Mouse (Mus musculus) right cerebral cortex, adult 2 months (tissue): ENCODE data around the gene Fbp1.
"Not testable (repeated sequence)": the region's sequence is repeated elsewhere in the genome, so short reads cannot be mapped to it uniquely, and the experiment has no call there.

Experiments
- DNase-seq, 2 experiments: peaks; one replicate each; pipeline ENCODE4 v3.0.0; 2021 to 2022; ENCODE audit warnings: low spot score in 2 of 2

The Fbp1 gene

GRCm38 (mm10) chr13:62884536-62884935 lies 3.5 kb downstream of the Fbp1 start:
- no peak for DNase-seq

DNA sequence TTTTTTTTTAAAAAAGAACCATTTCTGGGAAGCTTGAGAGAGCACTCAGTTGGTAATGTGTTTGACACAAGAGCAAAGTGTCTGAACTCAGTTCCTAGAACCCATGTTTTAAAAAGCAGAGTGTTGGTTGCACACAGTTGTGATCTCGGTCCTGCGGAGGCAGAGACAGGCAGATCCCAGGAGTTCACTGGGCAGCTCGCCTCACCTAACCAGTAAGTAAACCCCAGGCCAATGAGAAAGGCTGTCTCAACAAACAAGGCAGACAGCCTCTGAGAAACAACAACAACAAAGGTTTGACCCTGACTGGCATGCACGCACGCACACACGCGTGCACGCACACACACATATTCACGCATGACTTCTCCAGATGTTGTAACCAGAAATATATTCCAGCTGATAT lies 4.2 kb downstream of the Fbp1 start:
- no peak for DNase-seq

DNA sequence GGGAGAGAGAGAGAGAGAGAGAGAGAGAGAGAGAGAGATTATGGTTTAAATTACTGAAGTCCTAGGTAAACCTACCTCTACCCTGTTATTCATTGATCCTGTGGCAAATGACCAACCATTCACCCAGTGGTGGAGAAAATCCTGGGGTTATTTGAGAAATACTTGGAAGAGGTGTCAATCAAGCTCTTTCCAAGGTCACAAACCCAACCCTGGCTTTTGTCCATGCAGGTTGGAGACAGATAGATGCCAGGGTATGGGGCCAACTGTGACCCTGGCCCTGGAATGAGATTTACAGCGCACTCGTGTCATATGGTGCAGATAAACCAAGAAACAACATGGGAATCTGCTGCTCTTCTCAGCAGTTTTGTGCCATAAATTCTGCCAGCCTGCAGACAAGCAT lies 4.6 kb downstream of the Fbp1 start:
- DNase-seq: no peak

GRCm38 (mm10) chr13:62882856-62883255 lies 5.2 kb downstream of the Fbp1 start:
- DNase-seq: no peak

DNA sequence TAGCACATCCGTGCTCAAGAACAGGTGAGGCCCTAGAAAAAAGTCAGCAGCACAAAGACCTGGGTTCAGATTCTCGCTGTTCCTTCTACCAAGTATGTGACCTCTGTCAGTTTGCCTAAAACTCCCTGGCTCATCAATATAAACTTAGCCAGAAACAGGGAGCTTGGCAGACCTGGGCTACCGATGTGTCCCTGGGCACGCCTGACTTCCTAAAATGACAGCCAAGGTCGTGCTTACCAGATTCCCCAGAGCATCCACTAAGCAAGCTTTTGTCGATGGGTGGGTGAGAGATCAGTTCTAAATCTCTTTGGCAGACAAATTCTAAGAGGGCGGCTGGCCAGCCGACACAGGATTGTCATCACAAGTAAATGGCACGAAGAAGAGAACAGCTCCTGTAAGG lies 6.7 kb downstream of the Fbp1 start:
- DNase-seq: no peak

GRCm38 (mm10) chr13:62879831-62880615 lies 8.1 kb downstream of the Fbp1 start:
- DNase-seq: no peak

- DNase-seq: no peak
Observed at GRCm38 (mm10) chr13:62879411-62879810, 8.7 kb downstream of the Fbp1 start.

DNA sequence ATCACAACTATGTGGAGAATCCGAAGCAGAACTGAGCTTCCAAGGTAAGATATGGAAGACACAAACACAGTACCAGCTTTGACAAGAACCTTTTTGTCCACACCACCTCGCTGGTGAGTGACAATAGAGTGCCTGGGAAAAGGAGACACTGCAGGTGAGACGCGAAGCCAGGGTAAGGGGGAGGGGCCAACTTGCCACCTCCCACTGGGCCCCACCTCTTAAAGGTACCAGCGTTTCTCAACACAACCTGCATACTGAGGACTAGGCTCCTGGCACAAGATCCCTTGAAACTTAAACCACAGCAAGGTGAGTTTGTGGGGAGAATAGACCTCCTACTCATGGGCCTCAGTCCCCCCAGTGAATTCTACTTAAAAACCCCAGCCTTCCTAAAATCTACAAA lies 10.8 kb downstream of the Fbp1 start:
- DNase-seq: no peak

GRCm38 (mm10) chr13:62876111-62876510 lies 12.0 kb downstream of the Fbp1 start:
- DNase-seq: no peak

- DNase-seq: no peak
Observed at GRCm38 (mm10) chr13:62872252-62872651, 15.8 kb downstream of the Fbp1 start.

GRCm38 (mm10) chr13:62870605-62871004 lies 17.5 kb downstream of the Fbp1 start:
- DNase-seq: no peak

GRCm38 (mm10) chr13:62866817-62867216 lies 21.3 kb downstream of the Fbp1 start:
- no peak for DNase-seq

DNA sequence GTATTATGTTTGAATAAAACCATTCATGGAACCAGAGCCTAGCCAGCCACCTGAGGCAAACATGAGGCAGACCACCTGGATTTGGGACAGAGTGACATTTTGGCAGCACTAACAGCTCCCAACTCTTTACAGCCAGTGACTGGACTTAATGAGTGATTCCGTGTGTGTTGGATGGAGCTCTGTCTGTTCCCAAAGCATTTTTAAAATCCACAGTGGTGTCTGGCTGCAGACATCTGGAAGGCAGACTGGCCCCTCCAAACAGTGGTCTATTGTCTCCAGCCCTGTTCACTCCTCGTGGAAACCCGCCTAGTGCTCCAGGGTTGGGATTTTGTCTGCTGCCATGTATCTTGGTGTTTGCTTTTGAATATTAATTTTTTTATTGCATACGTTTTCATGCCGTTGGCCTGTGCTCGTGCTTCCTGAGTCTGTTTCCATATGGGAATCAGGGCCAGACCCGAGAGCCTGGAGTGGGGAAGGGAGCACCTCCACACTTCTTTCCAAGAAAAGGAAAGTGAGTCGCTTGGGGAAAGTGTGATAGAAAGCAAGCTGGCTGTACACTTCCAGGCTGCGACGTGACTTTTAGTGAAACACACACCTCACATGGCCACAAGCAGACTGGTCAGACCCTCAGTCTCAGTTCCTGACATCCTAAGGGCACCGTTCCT lies 22.3 kb downstream of the Fbp1 start:
- no peak for DNase-seq

- no peak for DNase-seq
Observed at GRCm38 (mm10) chr13:62863771-62864170, 24.3 kb downstream of the Fbp1 start.

DNA sequence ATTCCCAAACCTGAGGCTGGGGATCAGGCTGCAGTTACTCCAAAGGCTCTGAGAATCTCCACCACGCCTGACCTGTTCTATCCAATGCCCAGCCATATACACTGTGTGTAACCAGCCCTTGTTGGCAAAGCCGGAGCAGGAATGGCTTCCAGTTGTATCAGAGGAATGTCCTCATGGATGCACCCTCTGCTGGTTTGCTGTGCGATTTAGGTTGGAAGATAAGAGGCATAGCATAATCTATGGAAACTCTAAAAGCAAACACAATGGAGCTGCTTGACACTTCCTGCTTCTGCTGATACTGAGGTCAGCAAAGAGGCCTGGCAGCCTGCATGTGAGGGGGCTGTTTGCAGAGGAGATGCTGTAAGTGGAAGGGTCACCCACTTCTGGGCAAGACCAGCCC lies 25.2 kb downstream of the Fbp1 start:
- no peak for DNase-seq

- DNase-seq: no peak
Observed at GRCm38 (mm10) chr13:62860068-62860467, 28.0 kb downstream of the Fbp1 start.

DNA sequence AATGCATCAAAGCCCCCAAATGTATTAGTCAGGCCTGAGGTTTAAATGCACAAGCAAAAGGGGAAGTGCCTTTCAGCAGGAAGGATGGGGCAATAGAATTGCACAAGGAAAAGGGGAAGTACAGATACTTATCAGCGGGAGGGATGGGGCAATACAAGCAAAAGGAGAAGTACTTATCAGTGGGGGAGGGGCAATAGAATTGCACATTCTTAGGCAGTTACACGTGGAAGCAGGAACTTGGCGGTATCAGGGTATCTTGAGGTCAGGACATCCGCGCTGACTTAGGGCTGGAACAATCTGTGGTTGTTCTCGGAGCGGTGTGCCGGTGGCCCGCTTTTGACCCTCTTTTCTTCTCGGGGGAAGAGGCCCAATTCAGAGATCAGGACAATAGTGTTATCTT lies 28.8 kb downstream of the Fbp1 start:
- not testable (repeated sequence) for DNase-seq

DNA sequence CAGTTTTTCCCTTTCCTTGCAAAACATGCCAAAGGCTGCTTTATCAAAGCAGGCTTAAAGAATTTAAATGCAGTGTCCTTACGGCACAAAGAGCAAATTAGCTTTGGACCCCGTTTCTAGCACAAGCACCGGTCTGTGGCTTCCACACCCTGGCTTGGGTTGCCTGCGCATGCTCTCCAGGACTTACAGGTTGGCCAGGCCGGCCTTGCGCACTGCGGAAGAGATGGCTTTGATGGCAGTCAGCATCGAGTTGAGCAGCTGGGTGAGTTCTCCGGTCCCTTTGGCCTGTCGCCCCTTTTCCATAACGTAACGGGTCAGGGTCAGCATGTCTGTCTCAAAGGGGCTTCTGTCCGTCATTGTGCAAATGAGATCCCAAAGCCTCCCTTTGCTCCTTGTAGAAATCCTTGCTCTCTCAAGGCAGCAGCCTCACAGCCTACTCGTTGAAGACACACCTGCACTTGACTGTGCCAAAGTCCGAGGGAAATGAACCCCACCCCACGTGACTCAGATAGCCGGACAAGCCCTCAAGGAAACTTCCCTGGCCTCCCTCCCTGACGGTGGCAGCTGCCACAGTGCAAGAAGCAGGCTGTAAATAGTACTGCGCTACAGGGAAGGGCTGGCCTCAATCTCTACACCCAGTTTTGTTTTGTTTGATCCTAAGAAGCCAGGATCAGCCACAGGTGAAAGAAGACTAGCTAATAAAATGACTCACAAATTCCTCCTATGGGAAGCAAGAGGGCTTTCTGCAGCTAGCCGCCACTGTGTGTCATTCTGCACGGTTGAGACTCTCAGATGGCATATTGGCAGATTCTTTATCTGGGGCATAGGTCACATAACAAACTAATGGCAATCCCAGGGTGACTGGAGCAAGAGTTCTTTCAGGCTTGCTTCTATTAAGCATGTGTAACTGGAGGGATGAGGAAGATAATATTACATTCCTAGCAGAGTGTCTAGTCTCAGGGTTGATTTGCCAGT lies 29.9 kb downstream of the Fbp1 start, which contains the start of gene Fbp2:
Gene Fbp2, minus strand, starts transcription at position 482 of the 975 bp plus-strand sequence.
- DNase-seq: no peak

GRCm38 (mm10) chr13:62856850-62857249 lies 31.2 kb downstream of the Fbp1 start:
- no peak for DNase-seq

DNA sequence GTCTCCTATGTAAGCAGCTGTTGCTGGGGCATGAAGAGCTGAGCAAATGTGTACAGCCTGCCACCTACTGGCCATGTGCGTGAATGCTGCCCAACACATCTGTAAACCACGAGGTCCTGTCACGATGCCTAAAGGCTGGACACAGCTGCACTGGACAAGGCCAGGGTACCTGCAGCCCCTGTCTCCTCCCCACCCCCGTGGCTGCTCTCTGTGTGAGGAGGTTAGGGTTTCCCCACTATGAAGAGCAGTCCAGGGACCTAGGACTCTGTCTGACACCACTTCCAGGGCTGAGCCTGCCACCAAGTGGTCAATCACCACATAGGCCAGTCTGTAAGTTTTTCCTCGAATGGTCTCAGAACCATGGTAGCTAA lies 31.8 kb downstream of the Fbp1 start:
- DNase-seq: peak; percentile 78 to 86

DNA sequence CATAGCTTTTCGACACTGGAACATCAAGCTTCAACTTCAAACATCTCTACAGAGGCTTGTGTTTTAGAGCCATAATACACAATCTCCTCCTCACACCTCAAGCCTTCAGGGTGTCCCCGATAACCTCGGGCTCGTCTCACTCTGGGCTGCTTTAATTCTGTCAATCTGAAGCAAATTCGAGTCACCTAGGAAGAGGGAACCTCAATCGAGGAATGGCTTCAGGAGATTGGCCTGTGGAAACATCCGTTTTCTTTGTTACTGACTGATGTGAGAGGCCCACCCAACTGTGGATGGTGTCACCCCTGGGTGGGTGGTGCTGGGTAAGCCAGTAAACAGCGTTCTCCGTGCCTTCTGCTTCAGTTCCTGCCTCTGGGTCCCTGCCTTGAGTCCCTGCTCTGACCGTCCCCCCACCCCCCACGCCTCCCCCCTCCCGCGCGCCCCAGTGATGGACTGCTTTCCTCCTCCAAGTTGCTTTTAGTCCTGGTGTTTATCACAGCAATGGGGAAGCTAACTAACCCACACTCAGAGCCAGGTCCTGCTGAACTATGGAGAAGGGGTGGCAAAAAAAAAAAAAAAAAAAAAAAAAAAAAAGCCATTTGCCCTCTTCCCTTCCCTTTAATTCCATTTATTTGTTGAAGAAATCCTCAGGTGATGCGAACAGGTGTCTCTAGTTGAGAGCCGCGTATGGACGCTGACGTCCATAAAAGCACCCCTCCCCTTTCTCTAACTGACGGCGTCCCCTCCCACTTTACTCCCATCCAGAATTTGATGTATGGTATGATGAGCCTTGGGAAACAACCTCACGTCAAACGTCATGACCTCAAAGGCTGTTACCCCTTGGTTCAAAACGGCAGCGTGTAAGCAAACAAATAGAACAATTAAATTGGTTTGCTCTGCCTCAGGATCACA lies 32.4 kb downstream of the Fbp1 start:
- DNase-seq: no peak
